Mouse (Mus musculus) megakaryocyte, embryonic 14.5 days (primary cell): ENCODE data around the gene Gpatch2l.

Experiments used
- FLI1 ChIP-seq: IDR thresholded peaks from 2 replicates; pipeline ENCODE4 v1.6.1; 2012; ENCODE audit warnings: low read length, inconsistent platforms, mixed read lengths
- GATA1 ChIP-seq: IDR thresholded peaks from 3 replicates; pipeline ENCODE4 v1.6.1; 2012; ENCODE audit warnings: mixed read lengths, low read length, inconsistent platforms, borderline replicate concordance

DNA sequence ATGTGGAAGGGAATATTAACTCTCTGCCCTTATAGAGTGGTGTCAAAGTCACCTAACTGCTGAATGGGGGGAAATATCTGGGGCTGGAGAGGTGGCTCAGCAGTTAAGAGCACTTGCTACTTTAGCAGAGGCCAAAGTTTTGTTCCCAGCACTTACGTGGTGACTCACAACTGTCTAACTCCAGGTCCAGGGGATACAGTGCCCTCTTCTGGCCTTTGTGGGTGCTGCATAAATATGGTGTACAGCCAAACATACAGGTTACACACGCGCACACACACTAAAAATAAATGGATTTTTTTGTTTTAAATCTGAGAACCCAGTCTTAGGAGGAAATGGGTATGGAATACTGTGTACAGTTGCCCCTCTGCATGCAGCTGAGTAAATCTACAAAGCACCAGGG lies 94.6 kb downstream of the Gpatch2l start:
- no peak for TF ChIP-seq FLI1
- TF ChIP-seq GATA1 = no peak
